Mouse (Mus musculus): Measurements from ENCODE around the gene Tmem145.

- no peak for TF ChIP-seq CTCF (IDR thresholded peaks at IDR 0.05; ENCODE audit: low read depth, low read length)
- no peak for TF ChIP-seq EP300 (IDR thresholded peaks at IDR 0.05; ENCODE audit: insufficient read depth, low read depth, low read length)
Observed at GRCm38 (mm10) chr7:25273259-25274241, 32.4 kb upstream of the Tmem145 start.
